Mouse (Mus musculus): ENCODE measurements at regions not wholly inside any gene's neighbourhood (a gene's known extent, or its start where the extent isn't known, plus 50 kb on each side); places are given as distances from the start of the nearest gene placed in this dataset.

GRCm38 (mm10) chr9:30285324-30285599 lies 141.6 kb upstream of the Snx19 start:
- no peak for DNase-seq

- DNase-seq = no peak
These were observed 127.1 kb upstream of the Snx19 start for GRCm38 (mm10) chr9:30299844-30300243.

- no peak for DNase-seq
These were observed 118.6 kb upstream of the Snx19 start for GRCm38 (mm10) chr9:30308281-30308680.

- no peak for DNase-seq
These were observed 113.5 kb upstream of the Snx19 start for GRCm38 (mm10) chr9:30313360-30313759.

GRCm38 (mm10) chr9:30314355-30315171 lies 112.3 kb upstream of the Snx19 start:
- no peak for DNase-seq

GRCm38 (mm10) chr9:30315172-30315644 lies 111.7 kb upstream of the Snx19 start:
- DNase-seq = no peak

GRCm38 (mm10) chr9:30344866-30345265 lies 82.0 kb upstream of the Snx19 start:
- no peak for DNase-seq

GRCm38 (mm10) chr9:30353965-30354364 lies 72.9 kb upstream of the Snx19 start:
- DNase-seq = no peak

GRCm38 (mm10) chr9:30355642-30356041 lies 71.3 kb upstream of the Snx19 start:
- DNase-seq = no peak

- DNase-seq = no peak
These were observed 57.1 kb upstream of the Snx19 start for GRCm38 (mm10) chr9:30369554-30370440.

- DNase-seq = no peak
These were observed 56.1 kb upstream of the Snx19 start for GRCm38 (mm10) chr9:30370789-30371188.

GRCm38 (mm10) chr9:30376908-30377307 lies 50.0 kb upstream of the Snx19 start:
- no peak for DNase-seq
